Mouse (Mus musculus): Measurements from ENCODE around the gene Gm20671. TPM values are rescaled to one million over a fixed set of nuclear protein-coding genes. Genes with fewer than 3 reads are reported as not detected.

Gene Gm20671
- polyA plus RNA-seq, 1 experiment, result not detected

- H3K4me1 ChIP-seq (ENCODE audit: control insufficient read depth, insufficient read depth, low read length), result no peaks in the 10 kb centered on the region
- H3K27ac ChIP-seq (ENCODE audit: insufficient read depth, low read length), result peak overlapping the region; percentile 57; the same call in 1 of the 2 replicates
- H3K27me3 ChIP-seq (ENCODE audit: control insufficient read depth, insufficient read depth, low read length, poor library complexity, severe bottlenecking), result no peaks in the 10 kb centered on the region
- no peak overlapping the region for H3K9ac ChIP-seq (ENCODE audit: low read depth, poor library complexity, severe bottlenecking)
- TF ChIP-seq CTCF (IDR thresholded peaks at IDR 0.05; ENCODE audit: low read depth, low read length), result no peak
- TF ChIP-seq POLR2A (IDR thresholded peaks at IDR 0.05; ENCODE audit: insufficient read depth, low read length), result no peak
- no peak for TF ChIP-seq EP300 (IDR thresholded peaks at IDR 0.05; ENCODE audit: insufficient read depth, low read depth, low read length)
- H3K4me3 ChIP-seq (ENCODE audit: low read depth, low read length), result no peak overlapping the region
- H3K9me3 ChIP-seq (replicated peaks; ENCODE audit: control insufficient read depth, insufficient read depth, low read length, poor library complexity, severe bottlenecking), result no peaks in the 10 kb centered on the region
- H3K36me3 ChIP-seq (ENCODE audit: control insufficient read depth, insufficient read depth, low read length, poor library complexity, severe bottlenecking), result peaks cover 9% of the 10 kb centered on the region; the same call in 1 of the 2 replicates
Observed at GRCm38 (mm10) chr5:32759662-32760061, 67.2 kb downstream of the Gm20671 start.

- no peak for TF ChIP-seq POLR2A (IDR thresholded peaks at IDR 0.05; ENCODE audit: insufficient read depth, low read length)
- no peak for TF ChIP-seq EP300 (IDR thresholded peaks at IDR 0.05; ENCODE audit: insufficient read depth, low read depth, low read length)
- no peak for TF ChIP-seq CTCF (IDR thresholded peaks at IDR 0.05; ENCODE audit: low read depth, low read length)
- H3K27me3 ChIP-seq (ENCODE audit: control insufficient read depth, insufficient read depth, low read length, poor library complexity, severe bottlenecking), result no peaks in the 10 kb centered on the region
- H3K9me3 ChIP-seq (replicated peaks; ENCODE audit: control insufficient read depth, insufficient read depth, low read length, poor library complexity, severe bottlenecking), result no peaks in the 10 kb centered on the region
- H3K27ac ChIP-seq (ENCODE audit: insufficient read depth, low read length), result no peak overlapping the region
- no peaks in the 10 kb centered on the region for H3K36me3 ChIP-seq (ENCODE audit: control insufficient read depth, insufficient read depth, low read length, poor library complexity, severe bottlenecking)
- H3K9ac ChIP-seq (ENCODE audit: low read depth, poor library complexity, severe bottlenecking), result no peak overlapping the region
- peaks cover 2% of the 10 kb centered on the region for H3K4me1 ChIP-seq (ENCODE audit: control insufficient read depth, insufficient read depth, low read length)
- no peak overlapping the region for H3K4me3 ChIP-seq (ENCODE audit: low read depth, low read length)
Observed at GRCm38 (mm10) chr5:32756141-32756540, 70.8 kb downstream of the Gm20671 start.

- H3K9ac ChIP-seq (ENCODE audit: low read depth, poor library complexity, severe bottlenecking), result no peak overlapping the region
- TF ChIP-seq CTCF (IDR thresholded peaks at IDR 0.05; ENCODE audit: low read depth, low read length) (no peak), EP300 (IDR thresholded peaks at IDR 0.05; ENCODE audit: insufficient read depth, low read depth, low read length) (no peak), POLR2A (IDR thresholded peaks at IDR 0.05; ENCODE audit: insufficient read depth, low read length) (no peak)
- peaks cover 2% of the 10 kb centered on the region for H3K4me1 ChIP-seq (ENCODE audit: control insufficient read depth, insufficient read depth, low read length)
- H3K9me3 ChIP-seq (replicated peaks; ENCODE audit: control insufficient read depth, insufficient read depth, low read length, poor library complexity, severe bottlenecking), result no peaks in the 10 kb centered on the region
- no peaks in the 10 kb centered on the region for H3K36me3 ChIP-seq (ENCODE audit: control insufficient read depth, insufficient read depth, low read length, poor library complexity, severe bottlenecking)
- peak overlapping the region; percentile 21; the same call in 1 of the 2 replicates for H3K27ac ChIP-seq (ENCODE audit: insufficient read depth, low read length)
- H3K27me3 ChIP-seq (ENCODE audit: control insufficient read depth, insufficient read depth, low read length, poor library complexity, severe bottlenecking), result no peaks in the 10 kb centered on the region
- H3K4me3 ChIP-seq (ENCODE audit: low read depth, low read length), result no peak overlapping the region
Observed at GRCm38 (mm10) chr5:32751736-32752135, 75.2 kb downstream of the Gm20671 start.

- H3K27me3 ChIP-seq (ENCODE audit: control insufficient read depth, insufficient read depth, low read length, poor library complexity, severe bottlenecking), result no peaks in the 10 kb centered on the region
- no peak for TF ChIP-seq POLR2A (IDR thresholded peaks at IDR 0.05; ENCODE audit: insufficient read depth, low read length)
- no peak for TF ChIP-seq CTCF (IDR thresholded peaks at IDR 0.05; ENCODE audit: low read depth, low read length)
- TF ChIP-seq EP300 (IDR thresholded peaks at IDR 0.05; ENCODE audit: insufficient read depth, low read depth, low read length), result no peak
- H3K27ac ChIP-seq (ENCODE audit: insufficient read depth, low read length), result no peak overlapping the region
- H3K4me1 ChIP-seq (ENCODE audit: control insufficient read depth, insufficient read depth, low read length), result peaks cover 2% of the 10 kb centered on the region
- H3K36me3 ChIP-seq (ENCODE audit: control insufficient read depth, insufficient read depth, low read length, poor library complexity, severe bottlenecking), result no peaks in the 10 kb centered on the region
- H3K9ac ChIP-seq (ENCODE audit: low read depth, poor library complexity, severe bottlenecking), result no peak overlapping the region
- H3K9me3 ChIP-seq (replicated peaks; ENCODE audit: control insufficient read depth, insufficient read depth, low read length, poor library complexity, severe bottlenecking), result no peaks in the 10 kb centered on the region
- no peak overlapping the region for H3K4me3 ChIP-seq (ENCODE audit: low read depth, low read length)
Observed at GRCm38 (mm10) chr5:32748936-32749335, 78.0 kb downstream of the Gm20671 start.

GRCm38 (mm10) chr5:32747650-32748375 is 79.1 kb downstream of the Gm20671 start:
- Histone ChIP-seq H3K9me3 (replicated peaks; ENCODE audit: control insufficient read depth, insufficient read depth, low read length, poor library complexity, severe bottlenecking) (no peaks in the 10 kb centered on the region), H3K36me3 (ENCODE audit: control insufficient read depth, insufficient read depth, low read length, poor library complexity, severe bottlenecking) (no peaks in the 10 kb centered on the region), H3K4me1 (ENCODE audit: control insufficient read depth, insufficient read depth, low read length) (peaks cover 2% of the 10 kb centered on the region), H3K27me3 (ENCODE audit: control insufficient read depth, insufficient read depth, low read length, poor library complexity, severe bottlenecking) (no peaks in the 10 kb centered on the region), H3K9ac (ENCODE audit: low read depth, poor library complexity, severe bottlenecking) (no peak overlapping the region), H3K27ac (ENCODE audit: insufficient read depth, low read length) (no peak overlapping the region), H3K4me3 (ENCODE audit: low read depth, low read length) (no peak overlapping the region)
- TF ChIP-seq CTCF (IDR thresholded peaks at IDR 0.05; ENCODE audit: low read depth, low read length) (peak; percentile 75), POLR2A (IDR thresholded peaks at IDR 0.05; ENCODE audit: insufficient read depth, low read length) (no peak), EP300 (IDR thresholded peaks at IDR 0.05; ENCODE audit: insufficient read depth, low read depth, low read length) (no peak)

All from ES-Bruce4 (cell line).